Mouse (Mus musculus) inflammation-experienced regulatory T-cells, adult 6 months (primary cell): ENCODE data around the gene Dpf3. TPM values are rescaled to one million over a fixed set of nuclear protein-coding genes. Genes with fewer than 3 reads are reported as not detected.

ENCODE experiments used
- ATAC-seq: one replicate; pipeline ENCODE4 v1.8.0; 2017
- polyA plus RNA-seq, 3 experiments: library from polyadenylated mRNA; unstranded; fragments of 100-300 nt; shearing (Covaris generic); gene quantifications; one replicate each; pipeline ENCODE4 v1.2.1; 2017

Dpf3 gene
- polyA plus RNA-seq, 3 experiments from 2014 or later, result 0.40 TPM; not detected in 2

DNA sequence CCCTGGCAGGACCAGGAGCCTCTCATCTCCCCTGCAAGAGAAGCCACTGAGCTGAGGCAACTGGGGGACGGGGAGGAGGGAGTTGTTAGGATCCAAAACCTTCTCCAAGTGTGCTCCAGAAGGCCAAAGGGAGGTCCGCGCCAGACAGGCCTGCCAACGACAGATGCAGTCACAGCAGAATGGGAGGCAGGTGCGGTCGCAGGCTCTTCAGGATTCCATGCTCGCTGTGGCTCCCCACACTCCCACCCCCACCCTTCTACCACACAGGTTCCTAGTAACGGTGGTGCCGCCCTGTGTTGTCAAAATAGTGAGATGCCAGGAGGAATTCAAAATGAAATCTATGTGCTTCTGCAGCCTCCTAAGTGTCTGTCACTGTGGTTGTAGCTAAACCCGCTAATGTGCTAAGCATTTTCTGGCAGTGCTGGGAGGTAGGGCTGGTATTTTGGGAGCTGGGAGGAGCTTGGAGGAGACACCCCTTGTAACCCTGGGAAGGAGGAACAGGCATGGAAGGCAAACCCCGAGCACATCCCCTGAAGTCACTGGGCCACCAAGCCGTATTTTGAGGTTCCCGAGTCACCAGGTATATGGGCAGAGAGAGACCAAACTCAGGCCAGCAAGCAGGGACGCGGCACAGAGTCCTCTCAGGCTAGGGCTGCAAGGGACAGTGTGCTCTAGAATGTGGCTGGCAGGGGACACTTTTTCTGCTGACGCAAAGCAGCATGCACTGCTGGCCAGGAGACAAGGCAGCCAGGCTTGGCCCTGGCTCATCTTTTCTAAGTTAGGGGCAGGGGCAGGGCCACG, 75.6 kb downstream of the Dpf3 start:
- no peak for ATAC-seq

DNA sequence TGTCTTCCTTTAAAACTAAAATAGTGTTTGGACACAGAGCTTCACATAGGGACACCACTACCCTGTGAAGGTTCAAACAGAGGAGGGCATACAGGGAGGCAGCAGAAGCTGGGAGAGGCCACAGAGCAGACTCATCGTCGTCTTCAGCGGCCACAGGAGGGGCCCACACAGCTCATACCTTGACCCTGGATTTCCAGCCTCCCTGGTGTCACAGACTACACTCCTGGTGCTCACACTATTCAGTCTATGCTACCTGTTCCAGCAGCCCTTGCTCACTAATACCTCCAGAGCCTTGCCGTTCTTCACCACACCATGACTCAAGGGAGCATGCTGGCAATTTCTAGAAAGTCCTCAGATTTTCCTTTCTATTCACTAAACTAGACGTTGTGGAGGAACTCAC, 76.5 kb downstream of the Dpf3 start:
- ATAC-seq, result no peak

DNA sequence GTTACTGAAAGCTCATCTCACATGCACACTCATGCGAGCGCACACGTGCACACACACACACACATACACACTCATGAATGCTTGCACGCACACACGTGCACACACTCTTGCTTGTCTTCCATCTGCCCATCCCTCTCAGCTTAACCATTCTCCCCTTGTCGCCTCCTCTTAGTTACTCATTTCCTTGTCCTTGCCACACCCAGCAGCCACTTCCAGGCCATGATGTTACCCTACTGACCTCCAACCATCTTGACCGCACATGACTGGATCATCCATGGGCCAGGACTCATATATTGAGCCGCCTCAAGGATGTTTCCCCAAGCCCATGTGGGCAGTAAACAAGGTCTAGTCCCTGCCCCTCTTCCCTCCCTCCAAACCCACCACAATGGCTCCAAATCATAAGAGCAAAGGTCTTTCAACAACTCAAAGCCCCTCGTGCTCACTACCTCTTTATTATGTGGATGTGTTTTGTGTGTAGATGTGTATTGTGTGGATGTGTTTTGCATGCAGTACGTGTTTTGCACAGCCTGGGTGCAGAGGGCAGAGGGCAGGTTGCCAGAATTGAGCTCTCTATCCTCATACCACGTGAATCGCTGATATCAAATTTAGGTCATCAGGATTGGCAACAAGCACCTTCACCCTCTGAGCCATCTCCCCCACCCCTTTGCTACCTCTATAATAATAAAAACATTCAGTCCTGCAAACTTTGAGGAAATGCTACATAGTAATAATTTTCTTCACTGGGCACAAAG, 82.0 kb downstream of the Dpf3 start:
- ATAC-seq, result no peak

DNA sequence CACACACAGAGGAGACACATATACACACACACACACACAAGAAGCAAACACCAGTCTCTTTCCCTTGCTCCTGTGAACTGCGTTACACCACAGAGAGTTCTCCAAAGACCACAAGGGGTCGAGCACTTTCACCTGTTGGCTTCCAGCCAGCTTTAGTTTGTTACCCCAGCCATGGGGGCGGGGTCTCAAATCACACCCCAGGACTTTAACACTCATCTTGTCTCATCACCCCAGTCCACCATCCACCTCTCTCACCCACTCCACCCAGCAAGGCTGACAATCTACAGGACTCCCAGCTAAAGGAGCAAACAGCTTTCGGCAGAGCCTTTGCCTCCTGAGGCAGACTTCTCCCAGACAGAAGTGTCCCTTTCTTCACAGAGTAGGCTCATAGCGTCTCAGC, 85.2 kb downstream of the Dpf3 start:
- ATAC-seq, result no peak

DNA sequence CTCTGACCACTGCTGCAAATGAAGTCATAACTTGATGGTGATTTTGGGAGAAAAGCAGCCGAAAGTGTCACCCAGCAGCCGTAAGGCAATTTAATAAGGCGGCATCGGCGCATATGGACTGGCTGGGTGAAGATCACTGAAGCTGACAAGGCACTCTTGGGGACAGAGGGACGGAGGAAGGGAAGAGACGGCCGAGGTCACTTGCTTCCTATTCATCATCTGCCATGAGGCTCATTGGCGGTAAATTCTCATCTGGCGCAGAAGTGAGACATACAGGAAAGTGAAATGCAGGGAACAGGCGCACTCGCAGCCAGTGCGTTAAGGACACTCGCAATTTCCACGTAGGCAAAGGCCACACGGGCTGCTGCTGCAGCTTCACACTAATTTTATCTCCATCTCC, 95.5 kb downstream of the Dpf3 start:
- no peak for ATAC-seq

DNA sequence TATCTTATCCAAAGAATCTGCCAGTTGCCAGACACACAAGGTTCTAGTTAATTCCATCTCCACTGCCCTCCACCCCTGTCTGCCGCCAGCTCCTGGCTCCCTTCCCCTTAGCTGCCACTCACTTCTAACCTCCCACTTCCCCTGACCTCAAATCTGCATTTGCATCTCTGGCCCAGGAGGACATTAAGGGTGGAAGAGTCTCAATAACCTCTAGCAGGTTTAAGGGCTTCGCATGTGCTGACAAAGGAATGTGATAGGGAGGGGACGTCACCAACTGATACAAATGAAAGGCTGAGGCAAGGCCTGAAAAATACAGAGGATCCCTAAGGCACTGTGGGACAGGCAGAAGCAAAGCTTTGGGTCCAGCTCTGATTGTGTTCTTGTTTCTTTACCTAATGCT, 100.0 kb downstream of the Dpf3 start:
- no peak for ATAC-seq

DNA sequence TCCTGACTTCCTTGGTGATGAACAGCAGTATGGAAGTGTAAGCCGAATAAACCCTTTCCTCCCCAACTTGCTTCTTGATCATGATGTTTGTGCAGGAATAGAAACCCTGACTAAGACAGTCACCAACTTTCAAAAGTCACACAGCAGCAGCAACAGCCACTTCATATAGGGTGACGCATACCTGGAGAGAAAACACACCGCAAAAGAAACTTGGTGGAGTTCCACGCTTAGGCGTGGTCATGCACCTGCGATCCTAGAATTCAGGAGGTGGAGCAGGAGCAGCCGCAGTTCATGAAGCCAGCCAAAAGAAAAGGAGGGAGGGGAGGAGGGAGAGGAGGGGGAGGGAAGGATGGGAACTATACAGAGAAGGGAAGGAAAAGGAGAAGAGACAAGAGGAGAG, 106.4 kb downstream of the Dpf3 start:
- ATAC-seq, result no peak

DNA sequence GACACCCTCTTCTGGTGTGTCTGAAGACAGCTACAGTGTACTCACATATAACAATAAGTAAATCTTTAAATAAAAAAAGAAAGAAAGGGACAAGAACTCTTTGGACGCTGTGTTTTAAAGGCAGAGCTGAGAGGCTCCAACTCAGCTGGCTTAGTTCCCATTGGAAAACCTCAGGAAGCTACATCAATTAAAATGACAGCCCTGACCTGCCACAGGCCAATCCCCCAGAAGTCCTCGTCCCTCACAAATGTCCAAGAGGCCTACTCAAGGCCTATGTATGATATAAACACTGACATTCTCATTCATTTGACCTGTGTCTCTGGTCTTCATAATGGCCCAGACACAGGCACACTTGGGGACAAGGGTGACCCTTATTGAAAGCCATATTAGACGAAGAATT, 107.5 kb downstream of the Dpf3 start:
- no peak for ATAC-seq

DNA sequence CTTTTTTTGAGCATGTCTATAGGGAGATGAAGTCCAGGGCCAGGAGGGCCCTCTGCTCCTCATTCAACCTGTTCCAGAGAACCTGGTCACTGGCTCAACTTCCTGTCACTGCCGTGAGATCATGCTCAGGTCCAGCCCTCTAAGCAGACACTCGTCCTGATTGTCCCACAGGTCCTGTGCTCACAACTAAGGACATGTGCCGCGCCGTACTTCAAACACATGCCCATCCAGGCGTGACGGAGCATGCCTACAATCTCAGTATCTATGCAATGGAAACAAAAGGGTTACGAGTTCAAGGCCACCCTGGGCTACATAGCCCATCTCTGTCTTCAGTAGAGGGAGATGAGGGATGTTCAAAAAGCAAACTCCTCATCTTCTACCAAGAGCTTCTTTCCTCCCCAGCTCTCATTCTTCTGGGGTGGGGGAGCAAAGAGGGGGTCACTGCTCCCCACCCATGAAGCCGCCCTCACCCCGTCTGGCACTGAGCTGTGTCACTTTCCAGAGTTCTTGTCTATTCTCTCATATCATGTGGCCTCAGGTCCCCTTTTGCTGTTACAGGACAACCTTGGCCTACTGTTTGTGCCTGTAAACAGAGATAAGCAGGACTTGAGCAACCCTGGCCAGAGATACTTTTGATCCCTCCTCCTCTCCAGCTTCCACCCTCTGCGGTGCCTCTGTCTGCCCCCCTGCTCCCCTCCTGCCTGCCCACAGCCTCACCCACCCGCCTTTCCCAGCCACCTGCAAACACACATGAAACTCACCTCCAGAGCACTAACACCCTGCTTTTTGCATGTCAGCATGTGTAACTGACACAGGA, 112.3 kb downstream of the Dpf3 start:
- ATAC-seq, result no peak

DNA sequence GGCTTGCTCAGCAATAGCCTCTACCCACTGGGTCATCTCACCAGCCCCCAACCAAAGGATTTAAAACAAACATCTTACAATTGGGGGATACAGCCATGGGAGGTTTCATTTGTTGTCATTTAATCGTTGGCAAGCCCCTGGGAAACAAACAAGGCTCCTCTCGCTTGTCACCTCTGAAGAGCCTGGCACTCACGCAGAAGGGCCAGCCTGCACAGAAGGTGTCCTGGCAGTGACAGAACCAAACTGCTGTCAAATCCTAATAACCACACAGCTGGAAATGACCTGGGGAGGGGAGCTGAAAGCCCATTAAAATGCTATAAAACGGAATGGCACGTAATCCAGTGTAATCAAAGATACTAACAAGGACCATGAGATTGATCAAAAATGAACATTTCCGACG, 114.4 kb downstream of the Dpf3 start:
- ATAC-seq, result no peak

DNA sequence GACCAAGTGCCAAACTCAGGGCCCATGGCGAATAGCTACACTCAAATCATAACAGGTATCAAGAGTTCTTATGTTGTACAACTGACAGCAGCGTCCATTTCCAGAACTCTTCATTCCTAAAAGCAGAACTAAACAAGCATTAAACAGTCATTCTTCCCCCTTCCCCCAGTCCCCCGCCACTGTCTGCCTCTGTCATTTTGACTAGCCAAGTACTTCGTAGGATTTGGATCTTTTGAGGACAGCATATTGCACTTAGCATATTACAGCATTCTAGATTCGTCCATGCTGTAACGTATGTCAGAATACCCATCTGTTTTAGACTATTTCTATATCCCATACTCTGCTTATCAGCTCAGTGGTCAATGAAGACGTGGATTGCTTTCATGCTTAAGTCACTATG, 115.2 kb downstream of the Dpf3 start:
- no peak for ATAC-seq

DNA sequence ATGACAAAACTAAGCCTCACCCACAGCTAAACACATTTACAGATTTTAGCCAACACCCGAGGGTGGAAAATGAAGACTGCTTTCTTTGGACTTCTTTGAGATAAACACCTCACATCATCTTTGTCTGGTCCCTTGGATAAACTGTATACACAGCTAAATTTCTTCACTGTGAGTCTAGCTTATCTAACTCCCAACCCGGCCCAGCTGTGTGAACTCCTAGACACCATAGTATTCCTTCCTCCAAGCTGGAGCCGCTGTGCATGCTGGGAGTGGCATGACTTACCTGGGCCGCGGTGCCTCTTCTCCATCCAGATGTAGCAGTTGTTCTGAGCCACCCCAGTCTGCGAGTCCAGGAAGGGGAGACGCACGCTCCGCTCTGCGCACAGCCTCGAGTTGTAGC, 117.3 kb downstream of the Dpf3 start:
- no peak for ATAC-seq

DNA sequence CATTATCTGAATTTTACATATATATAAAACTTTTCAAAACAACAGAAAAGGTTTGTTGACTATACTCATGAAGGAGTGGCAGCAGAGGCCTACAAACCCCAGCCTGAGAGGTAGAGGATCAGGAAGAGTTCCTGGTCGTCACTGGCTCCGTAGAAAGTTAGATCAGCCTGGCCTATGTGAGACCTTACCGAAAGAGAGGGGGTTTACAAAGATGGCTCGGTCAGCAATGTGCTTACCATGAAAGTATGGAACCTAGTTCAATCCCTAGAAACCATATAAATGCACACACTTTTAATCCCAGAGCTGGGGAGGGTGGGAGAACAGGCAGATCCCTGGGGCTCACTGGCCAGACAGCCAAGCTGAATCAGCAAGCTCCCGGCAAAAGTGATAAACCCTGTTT, 118.1 kb downstream of the Dpf3 start:
- no peak for ATAC-seq

DNA sequence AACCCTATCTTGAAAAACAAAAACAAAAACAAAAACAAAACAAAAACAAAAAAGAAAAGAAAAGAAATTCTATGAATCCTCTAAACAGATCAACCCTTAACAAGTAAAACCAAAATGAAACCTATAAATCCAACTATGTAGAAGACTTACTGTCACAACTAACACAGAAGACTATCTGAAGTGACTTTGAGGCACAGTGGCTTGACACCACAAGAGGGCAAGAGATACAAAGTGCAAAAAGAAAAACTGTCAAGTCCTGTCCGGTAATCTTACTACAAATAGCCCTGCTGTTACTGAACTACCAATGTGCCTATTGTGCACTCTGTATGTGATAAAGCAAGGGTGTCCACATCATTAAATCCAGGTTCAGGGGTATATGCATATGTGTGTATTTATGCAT, 120.0 kb downstream of the Dpf3 start:
- ATAC-seq, result no peak

DNA sequence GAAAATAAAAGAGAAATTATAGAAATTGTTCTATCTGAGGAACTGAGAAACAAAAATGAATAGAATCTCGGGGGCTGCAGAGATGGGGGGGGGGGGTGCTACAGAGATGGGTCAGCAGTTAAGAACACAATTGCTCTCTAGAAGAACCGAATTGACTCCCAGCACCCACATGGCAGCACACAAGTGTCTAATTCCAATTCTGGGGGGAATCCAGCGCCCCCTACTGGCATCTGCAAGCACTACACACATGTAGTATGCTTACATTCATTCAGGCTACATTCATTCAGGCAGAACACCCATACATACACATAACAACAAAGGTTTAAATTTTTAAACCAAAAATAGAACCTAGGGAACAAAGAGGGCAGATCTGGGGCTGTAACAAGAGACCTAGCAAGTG, 122.7 kb downstream of the Dpf3 start:
- no peak for ATAC-seq

DNA sequence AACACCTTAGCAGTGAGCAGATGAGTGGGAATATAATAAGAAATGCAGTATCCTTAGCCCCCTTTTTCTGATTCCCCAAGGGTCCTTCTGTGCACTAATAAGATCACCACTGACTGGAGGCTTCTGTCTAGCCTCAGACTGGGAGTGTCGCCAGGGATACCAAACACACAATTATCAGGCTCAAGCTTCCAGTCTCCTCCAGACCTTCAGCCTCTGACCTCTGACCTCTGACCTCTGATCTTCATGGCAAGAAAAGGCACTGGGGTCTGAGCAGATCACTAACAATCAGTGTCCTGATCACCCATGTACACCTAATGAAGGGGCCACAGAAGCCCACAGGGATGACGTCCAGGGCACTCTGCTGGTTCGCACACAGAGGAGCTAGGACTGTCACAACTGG, 125.7 kb downstream of the Dpf3 start:
- ATAC-seq, result no peak

DNA sequence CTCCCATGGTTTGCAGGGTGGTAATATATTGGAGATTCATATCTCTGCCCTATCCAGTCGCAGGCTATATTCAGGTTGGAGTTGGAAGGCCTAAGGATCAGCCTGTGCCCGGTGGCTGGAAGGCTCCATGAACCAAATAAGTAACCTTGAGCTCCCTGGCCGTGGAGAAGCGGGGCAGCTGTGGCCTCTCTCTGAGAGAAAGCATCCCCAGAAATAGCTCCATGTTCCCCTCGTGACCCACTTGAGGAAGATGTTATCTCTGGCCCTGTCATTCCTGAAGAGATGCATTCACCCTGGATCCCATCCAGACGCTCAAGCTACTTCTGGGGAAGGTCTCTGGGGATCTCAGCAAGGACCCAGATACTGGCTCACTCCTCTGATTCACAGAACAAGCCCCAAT, 134.9 kb downstream of the Dpf3 start:
- no peak for ATAC-seq

DNA sequence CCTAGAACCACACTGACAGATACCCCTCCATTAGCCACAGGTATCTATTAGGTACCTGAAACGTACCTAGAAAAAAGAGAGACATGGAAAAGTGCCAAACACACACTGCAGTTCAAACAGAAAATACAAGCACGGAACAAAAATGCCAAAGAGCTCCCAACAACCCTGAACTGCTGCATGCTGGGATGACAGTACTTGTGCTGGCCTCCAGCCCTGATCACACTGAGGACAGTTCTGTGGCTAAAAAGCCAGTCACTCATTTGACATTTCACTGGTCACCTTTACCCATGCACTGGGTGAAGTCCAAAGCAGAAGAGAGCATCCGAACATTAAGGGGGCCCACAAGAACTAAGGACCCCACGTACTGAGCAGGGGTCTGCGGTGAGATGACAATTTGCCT, 137.8 kb downstream of the Dpf3 start:
- ATAC-seq, result no peak

DNA sequence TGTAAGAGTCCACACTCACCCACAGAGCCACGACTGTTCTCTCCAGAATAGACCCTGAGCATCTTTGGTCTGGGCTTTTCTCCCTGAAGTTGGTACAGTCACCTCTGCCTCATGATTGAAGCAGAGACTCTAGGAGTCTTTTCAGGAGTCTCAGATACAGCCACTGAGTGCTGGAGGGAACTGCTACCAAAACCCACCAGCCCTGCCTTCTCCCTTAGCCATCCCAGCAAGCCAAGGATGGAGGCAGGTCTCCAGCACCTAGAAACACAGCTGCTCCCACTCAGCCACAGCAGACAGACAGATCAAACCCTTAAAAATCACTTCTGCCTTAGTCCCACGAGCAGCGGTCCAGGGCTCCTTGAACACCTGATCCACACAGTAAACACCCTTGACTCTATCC, 139.3 kb downstream of the Dpf3 start:
- ATAC-seq, result no peak

DNA sequence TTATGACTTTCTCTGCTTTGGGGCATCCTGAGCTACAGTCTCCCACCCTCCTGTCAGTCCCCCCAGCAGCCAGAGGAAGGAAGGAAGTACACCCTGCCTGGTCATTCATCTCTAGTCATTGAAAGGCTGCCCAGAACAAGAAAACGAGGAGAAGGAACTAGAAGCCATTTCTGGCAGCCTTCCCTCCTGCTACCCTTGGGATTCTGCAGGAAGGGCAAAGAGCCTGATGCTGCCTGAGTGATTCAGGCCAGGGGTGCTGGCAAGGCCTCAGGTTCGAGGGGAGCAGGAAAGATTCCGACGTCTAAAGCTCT, 144.7 kb downstream of the Dpf3 start:
- ATAC-seq, result no peak

DNA sequence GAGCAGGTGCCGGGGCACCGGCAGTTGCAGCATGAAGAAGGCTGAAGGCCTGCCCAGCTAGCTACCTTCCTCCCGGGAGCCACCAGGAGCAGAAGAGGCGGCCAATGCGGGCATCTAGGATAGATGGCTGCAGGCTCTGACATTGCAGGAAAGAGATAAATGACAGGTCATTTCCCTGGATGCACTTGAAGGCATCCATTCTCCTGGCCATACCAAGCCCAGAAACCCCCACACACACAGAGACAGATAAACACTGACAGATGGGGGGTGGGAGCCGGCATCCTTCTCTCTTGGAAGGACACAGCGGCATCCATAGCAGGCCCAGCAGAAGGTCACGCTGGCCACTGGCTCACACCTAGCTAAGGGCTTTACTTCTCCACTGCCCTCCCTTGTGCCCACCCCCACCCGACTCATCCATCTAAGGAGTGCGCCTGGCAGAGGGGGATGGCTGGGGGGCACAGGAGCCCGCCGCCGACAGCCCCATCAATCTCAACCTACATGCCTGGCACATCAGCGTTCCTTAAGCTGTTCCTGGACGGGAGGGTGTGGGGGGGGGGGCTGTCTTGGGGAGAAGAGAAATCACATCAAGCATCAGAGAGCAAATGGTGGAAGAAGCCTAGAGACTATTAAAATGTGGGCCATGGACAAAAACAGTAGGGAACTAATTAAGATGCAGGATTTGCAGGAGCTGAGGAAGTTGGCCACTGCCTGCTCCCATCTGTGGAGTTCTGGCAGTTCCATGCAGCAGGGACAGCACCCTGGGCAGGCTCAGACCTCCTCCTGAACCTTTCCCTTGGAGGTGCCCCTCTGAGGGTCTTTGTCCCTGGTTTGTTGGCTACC, 145.3 kb downstream of the Dpf3 start:
- ATAC-seq, result no peak

DNA sequence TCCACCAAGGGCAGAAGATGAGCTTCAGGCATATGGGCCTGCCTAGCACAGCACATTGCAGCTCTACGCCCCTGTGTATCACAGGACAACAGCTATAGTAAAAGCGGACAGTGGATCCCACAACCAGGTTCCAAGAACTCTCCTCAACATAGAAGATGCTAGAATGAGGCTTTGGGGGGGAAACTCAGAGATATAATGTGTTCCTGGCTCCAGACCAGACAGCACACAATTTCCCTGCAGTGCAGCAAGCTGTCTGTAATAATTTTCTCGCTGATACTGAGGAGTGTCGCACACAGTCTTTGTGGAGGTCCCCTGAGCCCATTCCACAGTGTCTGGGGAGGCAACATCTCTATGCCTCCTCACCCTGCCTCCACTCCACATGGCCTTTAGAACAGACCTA, 146.6 kb downstream of the Dpf3 start:
- ATAC-seq, result no peak

DNA sequence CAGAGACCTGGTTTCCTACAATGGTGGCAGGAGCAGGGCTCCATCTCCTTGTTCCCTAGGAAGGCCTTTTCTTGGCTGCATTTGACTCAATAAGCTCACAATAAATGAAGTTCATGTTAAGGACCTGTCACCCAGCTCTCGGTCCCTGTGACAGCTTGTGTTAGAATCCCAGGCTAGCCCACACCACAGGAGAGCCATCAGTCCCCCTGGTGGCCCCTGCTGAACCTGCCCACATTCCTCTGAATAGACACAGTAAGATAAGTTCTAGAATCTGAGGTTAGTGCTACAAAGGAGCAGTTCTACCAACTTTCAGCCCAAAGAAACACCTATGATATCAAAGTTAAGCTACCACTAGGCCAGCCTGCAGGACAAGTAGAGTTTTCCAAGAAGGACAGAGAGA, 149.2 kb downstream of the Dpf3 start:
- no peak for ATAC-seq
